In genomic region chr5:142997526-142997925, GRCm38 (mm10) we compare ENCODE assay signal across 13 mouse cellular contexts. TPM values are rescaled to one million over a fixed set of nuclear protein-coding genes. Genes with fewer than 3 reads are reported as not detected.
DNase-seq lines count a peak whose midpoint lies in the region; ATAC-seq lines count a peak whose summit lies in the region.
"Had no signal": no experiment of that assay in that cellular context is flagged by ENCODE, and none has a peak within 500 bp of the region (broad histone marks: within the 10 kb centered on the region; RNA-seq: fewer than 3 reads in every experiment).

No protein-coding gene starts in this region.

- no peak overlapping the region for H3K9ac ChIP-seq in kidney, embryonic 14.5 days (ENCODE audit: low read depth, low read length)
- no peak overlapping the region for H3K9ac ChIP-seq in midbrain, embryonic 13.5 days (replicated peaks)
- H3K9ac ChIP-seq in midbrain, embryonic 11.5 days (ENCODE audit: low read length): no peak overlapping the region
- no peak overlapping the region; the same call in 1 of the 2 replicates for H3K9ac ChIP-seq in hindbrain, embryonic 11.5 days (ENCODE audit: low read depth, low read length)
- no peak overlapping the region for H3K9ac ChIP-seq in midbrain, embryonic 16.5 days (ENCODE audit: low read depth, low read length)

- no peak for ATAC-seq in kidney, embryonic 14.5 days (ENCODE audit: low FRiP score, low TSS enrichment)
- no peak for ATAC-seq in midbrain, embryonic 13.5 days
- ATAC-seq in midbrain, embryonic 11.5 days (ENCODE audit: low FRiP score): no peak
- no peak for ATAC-seq in hindbrain, embryonic 11.5 days (ENCODE audit: low FRiP score)
- no peak for ATAC-seq in midbrain, embryonic 16.5 days
- ATAC-seq: activated CD4-positive, CD25-positive, alpha-beta regulatory T cell, adult 4 months had no signal

- H3K4me2 ChIP-seq in kidney, embryonic 14.5 days (replicated peaks; ENCODE audit: low read depth, low read length): no peak overlapping the region
- H3K4me2 ChIP-seq in midbrain, embryonic 13.5 days (replicated peaks): no peak overlapping the region
- no peak overlapping the region for H3K4me2 ChIP-seq in midbrain, embryonic 11.5 days
- no peak overlapping the region for H3K4me2 ChIP-seq in hindbrain, embryonic 11.5 days (replicated peaks; ENCODE audit: low read depth, low read length)
- no peak overlapping the region for H3K4me2 ChIP-seq in midbrain, embryonic 16.5 days (ENCODE audit: low read length)

- H3K4me3 ChIP-seq in kidney, embryonic 14.5 days (ENCODE audit: low read length): no peak overlapping the region
- no peak overlapping the region for H3K4me3 ChIP-seq in midbrain, embryonic 13.5 days (replicated peaks)
- no peak overlapping the region for H3K4me3 ChIP-seq in midbrain, embryonic 11.5 days (ENCODE audit: low read depth, low read length)
- no peak overlapping the region for H3K4me3 ChIP-seq in hindbrain, embryonic 11.5 days (ENCODE audit: low read depth, low read length)
- H3K4me3 ChIP-seq in midbrain, embryonic 16.5 days (ENCODE audit: low read depth, low read length): no peak overlapping the region

- H3K4me1 ChIP-seq in kidney, embryonic 14.5 days (ENCODE audit: control insufficient read depth, insufficient read depth, low read length): peaks cover 37% of the 10 kb centered on the region
- H3K4me1 ChIP-seq in midbrain, embryonic 13.5 days (replicated peaks): peaks cover 18% of the 10 kb centered on the region
- H3K4me1 ChIP-seq in midbrain, embryonic 11.5 days (ENCODE audit: control insufficient read depth, insufficient read depth, low read length): 0 out of 2 replicates have a peak, but pooled peaks cover 2% of the 10 kb centered on the region
- 0 out of 2 replicates have a peak, but pooled peaks cover 2% of the 10 kb centered on the region for H3K4me1 ChIP-seq in hindbrain, embryonic 11.5 days (replicated peaks; ENCODE audit: control insufficient read depth, insufficient read depth, low read length)
- H3K4me1 ChIP-seq in midbrain, embryonic 16.5 days (ENCODE audit: control insufficient read depth, insufficient read depth, low read length): peaks cover 5% of the 10 kb centered on the region; the same call in 1 of the 2 replicates

- no peak for DNase-seq in kidney, adult 9 months
- DNase-seq in midbrain, embryonic 11.5 days (ENCODE audit: low spot score, missing footprints): no peak
- no peak for DNase-seq in hindbrain, embryonic 11.5 days (ENCODE audit: low spot score)
- DNase-seq in thymus, adult 18-20 months: no peak
- DNase-seq in urinary bladder, postnatal 36 days (ENCODE audit: low spot score in 2 of 2): no peak
- DNase-seq: cerebellum, adult 8-10 months; gastrocnemius, postnatal 10 days; lung, adult 2 months; right cerebral cortex, adult 18-20 months had no signal

- H3K27ac ChIP-seq in kidney, embryonic 14.5 days (ENCODE audit: low read depth, low read length): peak overlapping the region; percentile 42; the same call in 1 of the 2 replicates
- H3K27ac ChIP-seq in midbrain, embryonic 13.5 days: 0 out of 2 replicates have a peak overlapping the region, but pooled peaks have one; percentile 30
- H3K27ac ChIP-seq in midbrain, embryonic 11.5 days (ENCODE audit: low read depth, low read length): no peak overlapping the region
- H3K27ac ChIP-seq in hindbrain, embryonic 11.5 days (ENCODE audit: low read depth, low read length): 0 out of 2 replicates have a peak overlapping the region, but pooled peaks have one; percentile 3
- H3K27ac ChIP-seq in midbrain, embryonic 16.5 days (ENCODE audit: low read length): peak overlapping the region; percentile 14; the same call in 1 of the 2 replicates

- WGBS in kidney, embryonic 14.5 days: 52% methylated on average over 9 of the region's 9 CpGs
- 75% methylated on average over 9 of the region's 9 CpGs for WGBS in midbrain, embryonic 13.5 days
- 70% methylated on average over 9 of the region's 9 CpGs for WGBS in midbrain, embryonic 11.5 days
- 79% methylated on average over 9 of the region's 9 CpGs for WGBS in hindbrain, embryonic 11.5 days
- 82% methylated on average over 9 of the region's 9 CpGs for WGBS in midbrain, embryonic 16.5 days

- no peaks in the 10 kb centered on the region for H3K27me3 ChIP-seq in kidney, embryonic 14.5 days (ENCODE audit: control insufficient read depth, insufficient read depth, low read length)
- no peaks in the 10 kb centered on the region for H3K27me3 ChIP-seq in midbrain, embryonic 13.5 days
- no peaks in the 10 kb centered on the region for H3K27me3 ChIP-seq in midbrain, embryonic 11.5 days (ENCODE audit: control insufficient read depth, insufficient read depth, low read length)
- no peaks in the 10 kb centered on the region for H3K27me3 ChIP-seq in hindbrain, embryonic 11.5 days (ENCODE audit: control insufficient read depth, insufficient read depth, low read length)
- H3K27me3 ChIP-seq in midbrain, embryonic 16.5 days (ENCODE audit: control insufficient read depth, insufficient read depth, low read depth, low read length): no peaks in the 10 kb centered on the region

- no peaks in the 10 kb centered on the region for H3K9me3 ChIP-seq in kidney, embryonic 14.5 days (ENCODE audit: control insufficient read depth, low read length)
- H3K9me3 ChIP-seq in midbrain, embryonic 13.5 days: no peaks in the 10 kb centered on the region
- H3K9me3 ChIP-seq in midbrain, embryonic 11.5 days (ENCODE audit: control insufficient read depth, low read length): no peaks in the 10 kb centered on the region
- H3K9me3 ChIP-seq in hindbrain, embryonic 11.5 days (ENCODE audit: control insufficient read depth, low read length): no peaks in the 10 kb centered on the region
- no peaks in the 10 kb centered on the region for H3K9me3 ChIP-seq in midbrain, embryonic 16.5 days (replicated peaks; ENCODE audit: control insufficient read depth, low read length, poor library complexity, severe bottlenecking)

- H3K36me3 ChIP-seq in kidney, embryonic 14.5 days (ENCODE audit: control insufficient read depth, insufficient read depth, low read length): peaks cover 18% of the 10 kb centered on the region
- peaks cover 32% of the 10 kb centered on the region for H3K36me3 ChIP-seq in midbrain, embryonic 13.5 days
- H3K36me3 ChIP-seq in midbrain, embryonic 11.5 days (ENCODE audit: control insufficient read depth, insufficient read depth, low read length): peaks cover 2% of the 10 kb centered on the region
- H3K36me3 ChIP-seq in hindbrain, embryonic 11.5 days (ENCODE audit: control insufficient read depth, insufficient read depth, low read length): no peaks in the 10 kb centered on the region
- H3K36me3 ChIP-seq in midbrain, embryonic 16.5 days (ENCODE audit: control insufficient read depth, insufficient read depth, low read length): peaks cover 2% of the 10 kb centered on the region; the same call in 1 of the 2 replicates

RNA-seq across cellular contexts. Expression of gene Fscn1, which starts 37.4 kb away (rescaled TPM):
- 312 and 390 TPM in 2 replicates for polyA plus RNA-seq in kidney, embryonic 14.5 days (2014; fragmentation: Nextera tagmentation; extraction: Ambion mirVana)
- polyA plus RNA-seq in midbrain, embryonic 13.5 days (2015; fragmentation: Nextera tagmentation; extraction: Ambion mirVana): 555 TPM in 2 replicates
- polyA plus RNA-seq in midbrain, embryonic 11.5 days (2014; fragmentation: Nextera tagmentation; extraction: Ambion mirVana): 566 and 605 TPM in 2 replicates
- 570 and 615 TPM in 2 replicates for polyA plus RNA-seq in hindbrain, embryonic 11.5 days (2014; fragmentation: Nextera tagmentation; extraction: Ambion mirVana)
- polyA plus RNA-seq in midbrain, embryonic 16.5 days (2015; fragmentation: Nextera tagmentation; extraction: Ambion mirVana): 493 and 557 TPM in 2 replicates
